Mouse (Mus musculus) CH12F3 (cell line): Measurements from ENCODE around the gene Rbm3.

Source experiments
- in situ Hi-C: fragments of 300-500 bp; cut with MboI; formaldehyde crosslinking; loops from 2 replicates; pipeline ENCODE4 v1.14.3; 2020; ENCODE audit warnings: low sequenced_read_pairs

Rbm3 gene

GRCm38 (mm10) chrX:8145153-8145991 is at the start of gene Rbm3:
Rbm3 (minus strand) TSS chrX:8145880.
- in situ Hi-C loops: no loop called here

- in situ Hi-C loops: no loop called here
Measured at GRCm38 (mm10) chrX:8193419-8193723, 47.7 kb upstream of the Rbm3 start, which contains the start of gene Ebp. Ebp (minus strand) TSS chrX:8193512.

- in situ Hi-C loops: no loop called here
Measured at GRCm38 (mm10) chrX:8192640-8193418, 47.1 kb upstream of the Rbm3 start.

DNA sequence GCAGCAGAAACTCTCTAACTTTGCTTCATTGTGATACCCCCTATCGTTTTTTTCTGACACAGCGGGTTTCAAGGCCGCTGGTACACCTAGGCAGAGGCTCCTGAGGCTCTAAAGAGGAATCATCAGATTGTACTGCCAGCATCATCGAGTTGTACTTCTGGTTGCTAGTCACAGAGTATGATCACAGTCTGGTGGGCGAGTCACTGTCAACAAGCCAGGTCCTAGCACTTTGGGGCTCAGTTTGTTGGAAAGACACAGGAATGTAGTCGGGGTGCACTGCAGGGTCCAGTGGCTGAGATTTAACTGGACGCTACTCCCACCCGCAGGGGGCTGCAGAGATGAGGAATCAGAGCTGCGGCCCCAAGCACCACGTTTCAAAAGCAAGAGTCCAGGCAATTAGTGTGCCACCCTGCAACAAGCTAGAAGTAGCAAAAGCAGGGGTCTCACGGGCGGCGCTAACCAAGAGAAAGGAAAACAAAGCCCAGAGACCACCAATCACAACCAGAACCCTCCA is 46.5 kb upstream of the Rbm3 start:
- in situ Hi-C loops: no loop called here

- in situ Hi-C loops: no loop called here
Measured at GRCm38 (mm10) chrX:8182871-8183540, 37.3 kb upstream of the Rbm3 start.

GRCm38 (mm10) chrX:8179646-8180045 is 34.0 kb upstream of the Rbm3 start:
- in situ Hi-C loops: no loop called here

GRCm38 (mm10) chrX:8178871-8179270 is 33.2 kb upstream of the Rbm3 start:
- in situ Hi-C loops: no loop called here

- in situ Hi-C loops: no loop called here
Measured at GRCm38 (mm10) chrX:8175504-8176385, 30.1 kb upstream of the Rbm3 start, which contains the start of gene Tbc1d25. Tbc1d25 (minus strand) TSS chrX:8176181.

DNA sequence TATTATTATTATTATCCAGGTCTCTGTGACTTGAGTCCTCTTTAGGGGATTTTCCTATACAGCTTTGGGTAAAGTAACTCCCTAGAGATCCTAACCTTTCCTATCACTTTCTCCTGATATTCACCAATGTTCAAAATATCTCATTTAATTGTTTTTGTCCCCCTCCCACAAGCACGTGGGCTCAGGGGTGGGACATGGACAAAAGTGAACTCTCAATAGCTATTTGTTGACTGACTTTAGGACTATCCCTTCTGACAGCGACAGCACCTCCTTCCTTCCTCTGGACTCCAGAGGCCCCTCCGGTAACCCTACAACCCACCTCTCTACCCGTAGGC is 29.5 kb upstream of the Rbm3 start:
- in situ Hi-C loops: no loop called here

DNA sequence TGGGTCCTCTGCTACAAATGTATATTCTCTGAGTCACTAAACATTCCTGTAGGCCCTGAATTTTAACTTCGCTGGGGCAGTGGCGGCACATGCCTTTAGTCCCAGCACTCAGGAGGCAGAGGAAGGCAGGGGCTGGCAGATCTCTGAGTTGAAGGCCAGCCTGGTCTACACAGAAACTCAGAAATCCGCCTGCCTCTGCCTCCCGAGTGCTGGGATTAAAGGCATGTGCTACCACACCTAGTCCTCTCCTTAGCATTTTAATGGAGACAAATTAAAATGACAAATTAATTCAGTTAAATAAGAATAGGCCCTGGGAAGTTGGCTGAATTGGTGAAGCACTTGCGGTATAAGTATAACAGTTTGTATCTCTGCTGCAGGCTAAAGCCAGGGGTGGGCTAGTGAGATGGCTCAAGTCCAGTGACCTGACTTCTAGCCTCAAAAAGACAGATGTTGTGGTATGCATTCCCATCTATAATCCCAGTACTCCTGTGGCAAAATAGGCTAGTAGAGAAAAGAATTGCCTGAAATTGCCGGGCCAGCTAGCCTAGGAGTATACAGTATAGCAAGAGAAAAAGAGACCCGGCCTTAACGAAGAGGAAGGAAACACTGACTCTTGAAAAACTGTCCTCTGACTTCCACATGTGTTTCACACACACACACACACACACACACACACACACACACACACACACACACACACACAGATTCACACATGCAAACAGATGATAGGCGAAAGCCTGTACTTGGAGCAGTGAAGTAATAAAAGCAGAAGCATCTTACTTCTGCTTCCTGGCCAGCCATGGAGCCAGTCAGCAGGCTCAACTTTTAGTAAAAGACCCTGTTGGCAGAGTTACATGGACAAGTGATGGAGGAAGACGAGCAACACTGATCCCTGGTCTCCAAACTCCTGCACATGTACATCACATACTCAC is 22.3 kb upstream of the Rbm3 start:
- in situ Hi-C loops: no loop called here

DNA sequence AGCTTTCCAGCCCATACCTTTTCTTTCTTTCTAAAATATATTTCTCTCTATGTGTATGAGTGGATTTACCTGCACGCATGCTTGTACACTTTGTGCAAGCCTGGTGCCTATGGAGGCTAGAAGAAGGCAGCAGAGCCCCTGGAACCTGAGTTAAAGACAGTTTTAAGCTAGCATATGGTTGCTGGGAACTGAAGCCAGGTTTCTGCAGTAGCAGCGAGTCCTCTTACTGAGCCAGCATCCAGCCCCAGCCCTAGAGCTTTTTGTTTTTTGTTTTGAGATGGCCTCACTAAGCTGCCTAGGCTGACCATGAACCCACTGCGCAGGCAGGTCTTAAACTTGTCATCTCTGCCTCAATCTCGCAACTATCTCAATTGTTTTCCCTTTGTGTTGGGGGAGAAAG is 18.8 kb upstream of the Rbm3 start:
- in situ Hi-C loops: no loop called here

DNA sequence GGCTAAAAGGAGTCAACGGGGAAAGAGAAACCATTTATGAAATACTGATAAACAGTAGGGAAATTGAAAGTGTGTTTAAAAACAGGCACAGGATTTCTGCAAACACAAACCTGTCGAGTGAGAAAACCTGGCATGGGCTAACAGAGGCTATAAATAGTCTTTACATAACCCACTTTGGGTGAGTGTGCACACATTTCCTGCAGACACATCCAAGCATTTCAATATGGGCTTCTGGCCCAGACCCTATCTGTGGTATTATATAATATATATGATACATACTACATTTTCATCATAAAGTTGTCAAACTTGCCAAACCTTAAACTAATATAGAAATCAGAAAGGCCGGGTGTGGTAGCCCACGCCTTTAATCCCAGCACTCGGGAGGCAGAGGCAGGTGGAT is 17.4 kb upstream of the Rbm3 start:
- in situ Hi-C loops: no loop called here

- in situ Hi-C loops: no loop called here
Measured at GRCm38 (mm10) chrX:8143750-8144149, 1.9 kb downstream of the Rbm3 start.

DNA sequence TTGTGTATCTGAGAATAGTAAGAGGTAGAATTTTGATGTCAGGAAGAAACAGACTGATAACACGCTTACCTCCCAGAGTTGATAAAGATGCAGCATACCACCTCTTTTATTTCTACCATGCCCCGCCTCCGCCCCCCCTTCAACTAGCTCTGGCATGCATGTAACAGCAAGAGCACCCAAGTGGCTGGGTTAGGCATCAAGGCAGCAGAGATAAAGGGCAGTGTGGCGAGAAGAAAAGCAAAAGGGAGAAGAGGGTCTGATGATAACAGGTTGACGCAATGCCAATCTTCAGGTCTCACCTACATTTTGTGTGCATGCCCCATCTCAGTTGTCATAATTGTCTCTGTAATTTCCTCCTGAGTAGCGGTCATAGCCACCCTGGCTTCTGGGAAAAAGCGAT is 2.7 kb downstream of the Rbm3 start:
- in situ Hi-C loops: no loop called here

GRCm38 (mm10) chrX:8141058-8141457 is 4.6 kb downstream of the Rbm3 start:
- in situ Hi-C loops: no loop called here

DNA sequence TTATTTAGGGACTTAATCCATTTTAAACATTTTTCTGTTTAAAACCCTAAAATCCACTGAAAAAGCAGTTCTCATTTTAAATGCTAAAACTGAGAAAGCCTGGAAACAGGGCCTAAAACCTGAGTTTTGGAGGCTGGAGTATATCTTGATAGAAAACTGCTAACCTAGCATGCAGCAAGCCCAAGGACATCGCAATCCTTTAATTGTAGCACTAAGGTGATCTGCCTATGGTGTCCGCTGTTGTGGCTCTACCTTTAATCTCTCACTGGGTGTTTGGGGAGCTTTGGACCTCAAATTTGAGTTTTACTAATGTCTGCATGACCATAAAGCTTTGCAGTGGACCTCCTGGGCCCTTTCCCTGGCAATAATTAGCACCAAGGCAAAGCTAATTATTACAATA is 5.2 kb downstream of the Rbm3 start:
- in situ Hi-C loops: no loop called here

GRCm38 (mm10) chrX:8139480-8139879 is 6.2 kb downstream of the Rbm3 start:
- in situ Hi-C loops: no loop called here

DNA sequence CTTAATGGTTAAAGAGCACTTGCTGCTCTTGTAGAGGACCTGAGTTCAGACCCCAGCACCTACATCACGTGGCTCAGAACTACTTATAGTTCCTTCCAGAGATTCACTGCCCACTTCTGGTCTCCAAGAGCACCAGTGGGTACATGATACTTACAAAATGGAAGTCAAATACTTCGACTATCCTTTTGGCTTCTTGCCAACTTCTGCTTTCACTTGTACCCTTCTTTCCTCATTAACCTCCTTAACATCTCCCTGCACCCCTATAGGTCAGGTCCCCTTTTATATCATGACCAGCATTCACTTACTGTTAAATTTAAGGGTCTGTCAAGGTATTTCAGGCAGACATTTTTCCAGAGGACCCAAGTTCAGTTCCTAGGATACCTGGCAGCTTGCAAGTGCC is 9.8 kb downstream of the Rbm3 start:
- in situ Hi-C loops: no loop called here
